Mouse (Mus musculus): ENCODE results near the gene Ptprd. TPM values are rescaled to one million over a fixed set of nuclear protein-coding genes. Genes with fewer than 3 reads are reported as not detected.

The Ptprd gene
- total RNA-seq, 2 experiments from 2014 or later: 20.3 to 21.1 TPM

- DNase-seq: no peak
- intact Hi-C loops (cut with DNase I): no loop called here
Measured at GRCm38 (mm10) chr4:76735831-76736230, 1475.9 kb downstream of the Ptprd start.

GRCm38 (mm10) chr4:76675726-76676125, 1536.0 kb downstream of the Ptprd start:
- intact Hi-C loops (cut with DNase I): no loop called here
- no peak for DNase-seq

GRCm38 (mm10) chr4:76673224-76673623, 1538.5 kb downstream of the Ptprd start:
- intact Hi-C loops (cut with DNase I): no loop called here
- DNase-seq: no peak

- DNase-seq: no peak
- intact Hi-C loops (cut with DNase I): no loop called here
Measured at GRCm38 (mm10) chr4:76672653-76673052, 1539.1 kb downstream of the Ptprd start.

DNA sequence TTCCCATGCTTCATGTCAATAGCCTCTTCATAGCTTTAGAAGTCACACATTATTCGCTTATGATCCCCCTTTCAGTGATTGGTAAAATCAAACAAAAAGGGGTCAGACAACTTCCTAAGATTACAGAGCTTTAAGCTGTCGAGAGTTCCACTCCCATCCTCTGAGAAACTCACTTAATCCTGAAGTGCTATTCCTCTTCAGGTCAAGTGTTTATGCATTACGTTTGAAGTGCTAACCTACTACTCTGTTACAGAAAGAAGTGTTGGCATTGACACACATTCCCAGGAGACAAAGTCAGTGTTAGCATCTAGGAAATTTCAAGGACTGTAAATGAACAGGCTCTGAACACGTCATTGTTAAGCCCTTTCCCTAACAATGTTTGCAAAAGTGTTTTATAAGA, 1550.0 kb downstream of the Ptprd start:
- intact Hi-C loops (cut with DNase I): no loop called here
- DNase-seq: no peak

DNA sequence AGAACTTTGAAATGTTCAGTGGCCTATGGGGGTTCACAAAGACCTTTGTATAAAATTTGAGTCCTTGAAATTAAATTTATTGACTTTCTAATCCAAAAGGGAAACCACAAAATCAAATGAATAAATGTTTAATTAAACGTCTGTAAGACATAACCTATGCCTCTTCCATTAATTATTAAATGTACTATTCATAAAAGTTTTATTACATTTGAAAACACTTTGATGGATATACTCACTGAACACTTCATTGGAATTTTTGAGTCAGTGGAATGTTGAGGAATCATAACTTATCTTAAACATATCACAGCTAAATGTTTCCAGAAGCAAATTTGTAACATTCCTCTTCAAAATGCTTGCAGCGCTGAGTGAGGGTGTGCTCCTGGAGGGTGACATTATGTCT, 1551.6 kb downstream of the Ptprd start:
- DNase-seq: no peak
- intact Hi-C loops (cut with DNase I): no loop called here

- intact Hi-C loops (cut with DNase I): no loop called here
- DNase-seq: no peak
Measured at GRCm38 (mm10) chr4:76656734-76657133, 1555.0 kb downstream of the Ptprd start.

- no peak for DNase-seq
- intact Hi-C loops (cut with DNase I): no loop called here
Measured at GRCm38 (mm10) chr4:76652971-76653370, 1558.8 kb downstream of the Ptprd start.

DNA sequence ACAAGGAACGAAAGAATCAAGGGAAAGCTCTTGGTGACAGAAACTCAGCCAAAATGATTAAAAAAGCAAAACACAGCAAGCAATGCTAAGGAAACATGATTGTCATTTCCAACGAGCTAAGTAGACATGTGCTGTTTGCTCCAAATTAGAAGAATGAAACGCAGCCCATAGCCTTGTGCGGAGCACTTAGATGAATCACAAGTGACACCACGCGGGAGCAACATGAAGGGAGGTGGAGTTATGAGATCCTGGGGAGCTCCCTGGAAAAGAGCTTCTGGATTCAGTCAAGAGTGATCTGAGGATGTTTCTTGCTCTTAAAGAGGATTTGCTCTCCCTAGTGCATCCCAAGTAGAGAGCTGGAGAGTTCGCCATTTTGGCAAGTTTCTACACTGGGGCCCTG, 1590.0 kb downstream of the Ptprd start:
- intact Hi-C loops (cut with DNase I): no loop called here
- no peak for DNase-seq

DNA sequence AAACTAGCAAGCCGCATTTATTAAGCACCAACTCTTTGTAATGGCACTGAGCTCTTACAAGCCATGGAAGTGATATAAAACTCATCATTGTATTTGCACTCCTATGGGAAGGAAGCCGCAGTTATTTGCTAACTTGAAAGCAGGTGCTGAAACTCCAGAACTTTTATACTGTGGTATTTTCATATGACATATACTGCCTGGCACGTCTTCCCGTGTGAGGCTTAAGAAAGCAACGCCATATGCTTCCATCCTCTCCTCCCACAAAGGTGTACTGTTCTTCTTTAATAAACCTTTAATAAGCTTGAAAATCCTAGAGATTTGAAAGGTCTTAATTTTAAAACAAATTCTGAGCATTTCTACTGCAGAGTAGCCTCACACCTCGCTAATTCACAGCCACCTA, 1595.1 kb downstream of the Ptprd start:
- no peak for DNase-seq
- intact Hi-C loops (cut with DNase I): no loop called here

DNA sequence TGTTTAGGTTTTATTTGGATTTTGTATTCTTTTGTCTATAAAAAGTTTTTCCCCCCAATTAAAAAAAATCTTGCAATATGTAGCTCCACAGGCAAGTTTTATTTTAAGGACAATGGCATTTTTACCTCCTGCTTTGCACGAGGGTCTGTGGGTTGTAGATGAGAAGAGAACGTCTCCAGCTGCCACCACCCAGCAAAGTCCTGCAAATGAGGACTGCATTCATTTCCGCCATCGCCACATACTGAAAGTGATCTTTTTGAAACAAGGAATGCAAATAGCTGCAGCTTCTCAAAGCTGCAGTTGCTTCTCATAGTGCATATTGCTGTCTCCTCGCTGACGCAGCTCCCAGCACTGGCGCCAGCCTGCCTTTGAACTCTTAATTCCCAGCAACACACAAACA, 1603.5 kb downstream of the Ptprd start:
- no peak for DNase-seq
- intact Hi-C loops (cut with DNase I): no loop called here

GRCm38 (mm10) chr4:76606808-76607207, 1605.0 kb downstream of the Ptprd start:
- intact Hi-C loops (cut with DNase I): no loop called here
- no peak for DNase-seq

DNA sequence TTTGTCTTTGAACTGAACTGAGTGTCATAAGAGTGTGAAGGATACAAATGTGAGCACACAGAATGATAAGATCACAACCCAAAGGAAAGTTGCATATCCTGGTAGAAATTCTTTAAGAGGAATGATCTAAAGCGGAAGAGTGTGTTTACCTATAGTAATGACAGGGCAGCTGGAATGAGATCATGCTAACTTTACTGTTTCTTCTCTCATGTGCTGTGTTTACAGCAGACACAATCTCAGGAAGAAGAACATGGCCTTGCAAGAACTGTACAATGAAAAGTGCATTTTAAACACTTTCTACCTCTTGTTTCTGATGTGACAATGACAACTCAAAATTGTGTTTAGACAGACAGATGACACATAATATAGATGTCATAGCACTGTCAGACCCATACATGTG, 1621.0 kb downstream of the Ptprd start:
- DNase-seq: no peak

DNA sequence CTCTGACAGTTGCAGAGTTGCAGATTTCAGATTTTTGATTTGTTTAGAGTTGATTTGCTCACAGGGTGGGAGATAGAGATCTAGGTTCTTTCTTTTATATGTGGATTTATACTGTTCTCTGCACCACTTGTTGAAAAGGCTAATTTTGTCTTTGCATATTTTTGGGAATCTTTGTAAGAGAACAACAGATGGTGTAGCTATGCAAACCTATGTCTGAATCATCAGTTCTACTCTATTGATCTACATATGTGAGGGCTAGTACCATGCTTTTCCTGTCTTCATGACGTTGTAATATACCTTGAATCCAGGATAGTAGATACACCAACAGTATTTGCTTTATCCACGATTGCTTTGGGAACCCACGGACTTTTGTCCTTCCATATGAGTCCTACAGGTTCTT, 1628.7 kb downstream of the Ptprd start:
- intact Hi-C loops (cut with DNase I): no loop called here
- DNase-seq: no peak

More for the DNA sequence above, 1621.0 kb downstream of the Ptprd start:
- intact Hi-C loops (cut with DNase I): no loop called here

- DNase-seq: no peak
- intact Hi-C loops (cut with DNase I): no loop called here
Measured at GRCm38 (mm10) chr4:76566006-76566405, 1645.8 kb downstream of the Ptprd start.

- DNase-seq: no peak
- intact Hi-C loops (cut with DNase I): no loop called here
Measured at GRCm38 (mm10) chr4:76541769-76542168, 1670.0 kb downstream of the Ptprd start.

DNA sequence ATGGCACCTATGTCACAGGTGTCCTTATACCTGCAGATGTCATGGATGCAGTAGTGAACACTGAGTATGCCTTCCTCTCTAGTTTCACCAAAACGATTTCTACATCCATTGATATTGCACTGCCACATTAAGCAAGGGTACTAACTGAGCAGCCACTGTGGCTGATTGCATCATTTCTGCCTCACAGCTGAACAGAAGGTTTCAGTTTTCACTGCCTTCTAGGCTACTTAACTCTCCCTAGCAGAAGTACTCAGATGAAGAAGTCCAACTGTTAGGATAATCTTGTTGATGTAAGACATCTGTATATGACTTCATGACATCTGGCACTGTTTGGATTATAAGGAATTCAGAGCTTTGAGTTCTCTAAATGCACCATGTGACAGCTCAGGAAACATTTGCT, 1678.8 kb downstream of the Ptprd start:
- DNase-seq: peak; percentile 6 to 8
- intact Hi-C loops (cut with DNase I): no loop called here

- no peak for DNase-seq
- intact Hi-C loops (cut with DNase I): no loop called here
Measured at GRCm38 (mm10) chr4:76525281-76525680, 1686.5 kb downstream of the Ptprd start.

DNA sequence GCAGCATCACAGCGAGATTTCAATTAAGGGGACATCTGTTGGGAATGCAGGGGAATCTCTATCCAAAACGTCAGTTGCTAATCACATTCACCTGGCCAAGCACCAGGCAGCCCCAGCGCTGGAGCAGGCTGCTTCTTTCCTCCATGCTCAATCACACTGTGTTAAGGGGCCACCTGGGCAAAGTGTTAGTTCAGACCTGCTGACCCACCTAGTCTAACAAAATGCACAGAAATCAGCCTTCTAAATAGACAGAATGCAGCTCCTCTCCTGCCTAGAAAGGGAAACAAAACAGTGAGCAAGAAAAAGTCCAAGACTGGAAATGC, 1708.5 kb downstream of the Ptprd start:
- intact Hi-C loops (cut with DNase I): no loop called here
- DNase-seq: no peak

GRCm38 (mm10) chr4:76502575-76503278, 1709.0 kb downstream of the Ptprd start:
- no peak for DNase-seq
- intact Hi-C loops (cut with DNase I): no loop called here

DNA sequence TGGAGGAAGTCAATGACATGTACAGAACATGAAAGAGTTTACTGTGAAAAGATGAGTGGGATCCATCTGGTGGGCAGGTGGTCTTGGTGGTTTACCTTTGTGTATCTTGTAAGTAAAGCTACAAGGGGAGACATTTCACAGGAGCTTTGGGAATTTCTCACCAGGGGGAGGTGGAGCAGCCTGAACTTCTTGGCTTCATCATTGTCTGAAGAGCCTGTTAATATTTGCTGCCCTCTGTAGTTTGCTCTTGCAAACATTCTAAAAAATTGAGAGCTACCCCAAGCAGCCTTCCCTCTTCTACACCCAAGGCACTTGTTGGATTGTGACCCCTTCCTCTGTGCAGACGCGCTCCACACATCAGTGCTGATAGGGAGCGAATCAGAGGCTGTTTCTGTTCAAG, 1725.9 kb downstream of the Ptprd start:
- DNase-seq: peak; percentile 9 to 16
- intact Hi-C loops (cut with DNase I): no loop called here

DNA sequence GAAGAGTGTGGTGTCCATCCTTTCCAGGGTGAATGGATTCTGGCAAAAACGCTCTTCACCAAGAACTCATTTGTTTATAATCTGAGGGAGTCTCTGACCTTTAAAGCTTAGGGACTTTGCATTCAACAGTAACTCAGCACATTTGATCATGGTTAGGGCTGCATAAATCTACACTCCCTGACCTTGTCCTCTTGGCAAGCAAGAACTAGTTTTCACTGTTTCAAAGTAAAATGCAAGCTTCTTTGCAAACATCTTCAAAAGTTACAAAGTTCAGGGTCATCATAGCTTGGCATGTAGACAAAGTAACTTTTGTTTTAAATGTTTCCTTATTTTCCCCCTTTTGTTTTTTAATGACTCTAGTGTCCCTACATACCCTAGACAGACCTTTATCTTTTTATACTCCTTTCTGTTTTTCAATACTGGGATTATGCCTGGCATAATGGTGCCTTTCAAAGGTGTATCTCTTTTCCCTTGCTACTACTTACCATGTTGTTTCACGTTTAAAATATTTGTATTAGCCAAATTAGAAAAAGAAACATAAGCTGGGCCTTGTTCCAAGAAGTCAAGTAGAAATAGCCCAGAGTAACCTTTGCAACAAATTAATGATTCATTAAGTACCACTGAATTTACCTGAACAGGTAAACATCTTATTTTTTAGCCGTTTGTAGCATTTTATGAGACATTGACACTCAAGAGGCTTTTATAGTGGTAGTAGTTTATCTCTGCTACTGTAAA, 1743.2 kb downstream of the Ptprd start:
- no peak for DNase-seq
- intact Hi-C loops (cut with DNase I): no loop called here

DNA sequence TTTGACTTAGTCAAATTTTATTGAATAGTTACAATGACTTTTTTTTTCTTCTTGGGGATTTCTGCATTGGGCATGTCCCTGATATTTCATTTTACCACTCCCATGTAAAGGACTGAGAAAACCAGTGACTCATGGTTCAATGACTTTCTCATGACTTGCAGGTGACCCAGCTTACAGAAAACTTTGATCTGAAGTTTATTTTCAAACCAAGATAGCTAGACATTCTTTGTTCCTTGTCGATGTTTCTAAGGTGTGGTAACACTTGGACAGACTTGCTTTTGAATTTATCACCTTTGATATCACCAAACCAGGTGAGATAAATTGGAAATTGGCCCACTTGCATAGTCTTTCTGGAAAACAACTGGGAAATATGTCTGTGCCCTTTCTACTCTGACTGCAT, 1747.1 kb downstream of the Ptprd start:
- intact Hi-C loops (cut with DNase I): no loop called here
- DNase-seq: no peak
